Mouse (Mus musculus): ENCODE data around the gene Otulin. TPM values are rescaled to one million over a fixed set of nuclear protein-coding genes. Genes with fewer than 3 reads are reported as not detected.

Gene Otulin
- total RNA-seq, 2 experiments from 2014 or later, result 20.8 to 23.1 TPM

DNA sequence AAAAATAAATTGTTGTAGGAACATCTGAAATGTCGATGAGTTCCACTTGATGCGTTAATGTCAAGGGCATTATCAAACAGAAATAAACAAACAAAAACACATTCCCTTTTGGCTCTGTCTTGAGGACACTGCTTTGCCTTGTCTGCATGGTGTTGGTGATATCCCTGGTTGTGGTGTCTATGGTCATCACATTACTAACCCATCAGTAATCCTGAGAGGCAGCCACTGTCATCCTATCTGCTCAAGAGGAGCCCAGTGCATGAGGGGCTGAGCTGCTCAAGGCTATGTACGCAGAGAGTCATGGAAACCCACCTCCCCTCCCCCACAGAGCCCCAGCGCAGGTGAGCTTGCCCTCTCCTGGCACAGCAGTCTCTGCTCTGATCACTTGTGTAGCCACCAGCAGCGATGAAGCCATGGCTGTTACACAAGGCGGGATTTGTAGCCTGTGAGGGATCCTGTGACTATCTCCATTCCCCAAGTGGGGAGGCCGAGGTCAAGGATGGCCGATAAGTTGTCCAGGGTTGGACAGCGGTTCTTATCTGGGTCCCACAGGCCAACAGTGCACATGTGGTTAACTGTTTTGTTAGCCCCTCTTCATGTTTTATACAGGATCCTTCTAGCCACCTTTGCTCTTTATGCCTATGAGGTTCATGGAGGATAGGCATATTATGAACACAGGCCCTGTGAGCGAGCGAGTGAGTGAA lies 133.7 kb downstream of the Otulin start:
- DNase-seq (ENCODE audit: low spot score in 2 of 2), result no peak
- intact Hi-C loops (cut with DNase I), result no loop called here

GRCm38 (mm10) chr15:27495981-27496401 lies 134.5 kb downstream of the Otulin start:
- no peak for DNase-seq (ENCODE audit: low spot score in 2 of 2)
- intact Hi-C loops (cut with DNase I), result no loop called here

GRCm38 (mm10) chr15:27493516-27493915 lies 137.0 kb downstream of the Otulin start:
- DNase-seq (ENCODE audit: low spot score in 2 of 2), result no peak
- intact Hi-C loops (cut with DNase I), result no loop called here

GRCm38 (mm10) chr15:27492734-27493133 lies 137.8 kb downstream of the Otulin start:
- intact Hi-C loops (cut with DNase I), result no loop called here
- no peak for DNase-seq (ENCODE audit: low spot score in 2 of 2)

Small RNA genes within 50 kb of the gene (microRNA-seq; reads per million reads assigned to microRNA genes)
- 2.4 to 3.7 reads per million in 2 experiments for gene Mir7117

Other genes starting within 250 kb of the Otulin start
- 100 to 1,000 TPM; 173 to 176 TPM for gene Ank, start 164.0 kb downstream of the Otulin start, total RNA-seq (2021)
- gene Otulinl, start 50.9 kb upstream of the Otulin start, total RNA-seq (2021), result 10 to 100 TPM; 28.8 to 33.1 TPM

Measured in left cerebral cortex, postnatal 14 days (tissue).